Mouse (Mus musculus): Measurements from ENCODE around the gene Zfp101. TPM values are rescaled to one million over a fixed set of nuclear protein-coding genes. Genes with fewer than 3 reads are reported as not detected.

The Zfp101 gene
- polyA plus RNA-seq, 1 experiment = 0.07 TPM

DNA sequence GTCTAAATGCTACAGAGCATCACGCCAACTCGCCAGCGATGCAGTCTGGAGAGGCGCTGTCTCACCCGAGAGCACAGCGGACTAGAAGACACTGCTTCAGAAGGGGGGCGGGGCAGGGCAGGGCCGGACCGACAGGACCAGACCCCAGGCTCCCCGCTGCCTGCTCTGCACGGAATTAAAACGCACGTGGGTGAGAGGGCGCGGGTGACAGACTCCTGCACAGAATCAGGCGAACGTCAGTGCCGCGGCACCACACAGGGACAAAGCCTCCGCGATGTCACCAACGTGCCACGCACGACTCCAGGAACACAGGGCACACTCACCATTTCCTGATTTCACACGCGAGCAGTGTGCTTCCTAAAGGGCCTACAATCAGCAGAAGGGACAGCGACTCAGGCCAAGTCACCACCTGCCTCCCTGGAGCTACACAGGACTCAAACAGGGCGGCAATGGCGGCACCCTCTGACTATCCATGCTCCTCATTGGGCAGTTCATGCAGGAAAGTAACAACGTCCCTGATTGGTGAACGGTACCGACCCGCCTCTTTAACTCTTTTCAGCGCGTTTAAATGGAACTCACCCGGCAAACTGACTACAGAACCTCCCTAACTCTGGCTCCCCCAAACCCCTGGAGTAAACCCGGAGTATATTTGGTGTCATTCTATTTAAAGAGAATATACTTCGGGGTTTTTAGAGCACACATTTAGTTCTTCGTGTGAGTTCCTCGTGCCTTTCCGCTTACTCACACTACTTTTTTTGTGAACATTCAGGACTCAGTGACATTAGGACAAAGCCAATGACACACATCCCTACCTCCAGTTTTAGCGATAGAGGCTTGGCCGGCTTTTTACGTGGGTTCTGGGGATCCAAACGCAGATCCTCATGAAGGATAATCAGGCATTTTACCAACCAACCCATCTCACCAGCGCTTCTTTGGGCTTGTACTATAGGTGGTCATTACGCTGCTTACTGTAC, 35.7 kb downstream of the Zfp101 start, which contains the start of gene Zfp81:
Gene Zfp81, minus strand, starts transcription at position 468 of the 974 bp plus-strand sequence.
- peak within 1 kb of the TSS; percentile 74 for H3K4me3 ChIP-seq (replicated peaks)
- TF ChIP-seq GATA1 (IDR thresholded peaks at IDR 0.05; ENCODE audit: low read length) (no peak), TAL1 (IDR thresholded peaks at IDR 0.05; ENCODE audit: low read length) (no peak)
- H3K9me3 ChIP-seq (ENCODE audit: control insufficient read depth, low read length) = no peaks in the 10 kb centered on the region

DNA sequence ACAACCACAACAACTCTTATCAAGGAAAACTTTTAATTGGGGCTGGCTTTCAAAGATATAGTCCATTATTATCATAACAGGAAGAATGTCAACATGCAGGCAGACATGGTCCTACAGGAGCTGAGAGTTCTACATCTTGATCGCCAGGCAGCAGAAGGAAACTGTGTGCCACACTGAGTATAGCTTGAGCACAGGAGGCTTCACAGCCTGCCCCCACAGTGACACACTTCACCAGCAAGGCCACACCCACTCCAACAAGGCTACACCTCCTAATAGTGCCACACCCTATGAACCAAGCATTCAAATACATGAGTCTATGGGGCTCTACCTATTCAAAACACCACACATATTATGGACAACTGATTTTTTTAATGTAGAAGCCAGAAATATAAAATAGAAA, 41.5 kb downstream of the Zfp101 start:
- TF ChIP-seq GATA1 (IDR thresholded peaks at IDR 0.05; ENCODE audit: low read length) (no peak), TAL1 (IDR thresholded peaks at IDR 0.05; ENCODE audit: low read length) (no peak)
- H3K4me3 ChIP-seq (replicated peaks) = no peak overlapping the region
- H3K4me1 ChIP-seq (ENCODE audit: control insufficient read depth) = peaks cover 13% of the 10 kb centered on the region
- H3K9me3 ChIP-seq (ENCODE audit: control insufficient read depth, low read length) = peaks cover 6% of the 10 kb centered on the region
- H3K36me3 ChIP-seq (ENCODE audit: control insufficient read depth) = no peaks in the 10 kb centered on the region
- H3K27me3 ChIP-seq (ENCODE audit: control insufficient read depth) = no peaks in the 10 kb centered on the region

More for the DNA sequence above, 35.7 kb downstream of the Zfp101 start, which contains the start of gene Zfp81:
- Histone ChIP-seq H3K4me1 (ENCODE audit: control insufficient read depth) (peaks cover 21% of the 10 kb centered on the region), H3K27me3 (ENCODE audit: control insufficient read depth) (no peaks in the 10 kb centered on the region), H3K36me3 (ENCODE audit: control insufficient read depth) (no peaks in the 10 kb centered on the region)

Other genes with a start within 250 kb of the Zfp101 start
- not detected in 2 replicates for gene Olfr55, start 226.2 kb downstream of the Zfp101 start, polyA plus RNA-seq (2012)
- not detected in 2 replicates for gene Olfr239, start 203.3 kb downstream of the Zfp101 start, polyA plus RNA-seq (2012)
- gene Olfr1564, start 173.0 kb downstream of the Zfp101 start, polyA plus RNA-seq (2012) = not detected in 2 replicates
- gene Zfp955a, start 139.5 kb downstream of the Zfp101 start, polyA plus RNA-seq (2012) = 0.02 TPM in 1 of 2 replicates, not detected in the other
- gene Olfr63, start 130.0 kb downstream of the Zfp101 start, polyA plus RNA-seq (2012) = not detected in 2 replicates
- 0.01 and 0.02 TPM in 2 replicates for gene Zfp955b, start 105.1 kb downstream of the Zfp101 start, polyA plus RNA-seq (2012)
- gene Zfp81, start 35.8 kb downstream of the Zfp101 start, polyA plus RNA-seq (2012) = 0.03 TPM in 1 of 2 replicates, not detected in the other
- not detected in 2 replicates for gene Actl9, start 38.3 kb upstream of the Zfp101 start, polyA plus RNA-seq (2012)
- gene Adamts10, start 129.6 kb upstream of the Zfp101 start, polyA plus RNA-seq (2012) = 0.04 and 0.12 TPM in 2 replicates
- gene Myo1f, start 161.1 kb upstream of the Zfp101 start, polyA plus RNA-seq (2012) = 0.06 TPM in 2 replicates
- 14.9 and 17.2 TPM in 2 replicates for gene Zfp414, start 234.4 kb upstream of the Zfp101 start, polyA plus RNA-seq (2012)
- gene Pram1, start 243.4 kb upstream of the Zfp101 start, polyA plus RNA-seq (2012) = 0.09 and 0.12 TPM in 2 replicates

All from erythroblast, embryonic 14.5 days (primary cell).